Mouse (Mus musculus): ENCODE measurements around the gene Peg10. TPM values are rescaled to one million over a fixed set of nuclear protein-coding genes. Genes with fewer than 3 reads are reported as not detected.
"Not testable (repeated sequence)": the region's sequence is repeated elsewhere in the genome, so short reads cannot be mapped to it uniquely, and the experiment has no call there.

The Peg10 gene
- polyA plus RNA-seq, 1 experiment from 2014 or later, result 7.4 TPM

- H3K9me3 ChIP-seq (replicated peaks), result peaks cover 22% of the 10 kb centered on the region
- no peak overlapping the region for H3K4me2 ChIP-seq
- H3K9ac ChIP-seq, result no peak overlapping the region
- 94% methylated on average over 10 of the region's 10 CpGs for WGBS
- no peak overlapping the region for H3K4me3 ChIP-seq
- peaks cover 29% of the 10 kb centered on the region for H3K36me3 ChIP-seq (ENCODE audit: poor library complexity, severe bottlenecking)
- H3K27ac ChIP-seq, result no peak overlapping the region
- no peak for ATAC-seq
- H3K27me3 ChIP-seq, result no peaks in the 10 kb centered on the region
- H3K4me1 ChIP-seq, result no peaks in the 10 kb centered on the region
Measured at GRCm38 (mm10) chr6:4754286-4754685, 7.2 kb downstream of the Peg10 start.

- Histone ChIP-seq H3K27me3 (no peaks in the 10 kb centered on the region), H3K9me3 (replicated peaks) (peaks cover 22% of the 10 kb centered on the region), H3K4me1 (no peaks in the 10 kb centered on the region), H3K4me3 (no peak overlapping the region), H3K4me2 (no peak overlapping the region), H3K9ac (no peak overlapping the region), H3K27ac (no peak overlapping the region), H3K36me3 (ENCODE audit: poor library complexity, severe bottlenecking) (peaks cover 29% of the 10 kb centered on the region)
- no peak for ATAC-seq
- WGBS, result 98% methylated on average over 16 of the region's 16 CpGs
Measured at GRCm38 (mm10) chr6:4754886-4755285, 7.8 kb downstream of the Peg10 start.

GRCm38 (mm10) chr6:4761415-4762142 is 14.5 kb downstream of the Peg10 start:
- H3K36me3 ChIP-seq (ENCODE audit: poor library complexity, severe bottlenecking); ATAC-seq; H3K4me1 ChIP-seq; H3K4me2 ChIP-seq; H3K9me3 ChIP-seq (replicated peaks); H3K27me3 ChIP-seq; H3K27ac ChIP-seq; H3K4me3 ChIP-seq; H3K9ac ChIP-seq: not testable (repeated sequence)
- WGBS, result 43% methylated on average over 3 of the region's 3 CpGs

- no peak overlapping the region for H3K9ac ChIP-seq
- H3K4me2 ChIP-seq, result no peak overlapping the region
- no peak overlapping the region for H3K4me3 ChIP-seq
- no peaks in the 10 kb centered on the region for H3K4me1 ChIP-seq
- no peaks in the 10 kb centered on the region for H3K36me3 ChIP-seq (ENCODE audit: poor library complexity, severe bottlenecking)
- H3K27me3 ChIP-seq, result no peaks in the 10 kb centered on the region
- 42% methylated on average over 2 of the region's 2 CpGs for WGBS
- H3K9me3 ChIP-seq (replicated peaks), result no peaks in the 10 kb centered on the region
- no peak overlapping the region for H3K27ac ChIP-seq
- ATAC-seq, result peak; percentile 97
Measured at GRCm38 (mm10) chr6:4762252-4762651, 15.1 kb downstream of the Peg10 start.

- Histone ChIP-seq H3K27ac (no peak overlapping the region), H3K4me3 (no peak overlapping the region)
- 100% methylated on average over 1 of the region's 1 CpGs for WGBS
Measured at GRCm38 (mm10) chr6:4796281-4796680, 49.2 kb downstream of the Peg10 start.

GRCm38 (mm10) chr6:4797317-4797716 is 50.2 kb downstream of the Peg10 start:
- H3K9ac ChIP-seq; H3K4me2 ChIP-seq; H3K9me3 ChIP-seq (replicated peaks); H3K4me3 ChIP-seq; H3K27me3 ChIP-seq; H3K27ac ChIP-seq; H3K36me3 ChIP-seq (ENCODE audit: poor library complexity, severe bottlenecking); H3K4me1 ChIP-seq; ATAC-seq: not testable (repeated sequence)

More at GRCm38 (mm10) chr6:4796281-4796680, 49.2 kb downstream of the Peg10 start:
- H3K36me3 ChIP-seq (ENCODE audit: poor library complexity, severe bottlenecking), result no peaks in the 10 kb centered on the region
- no peak overlapping the region for H3K9ac ChIP-seq
- no peak overlapping the region for H3K4me2 ChIP-seq
- ATAC-seq, result no peak
- H3K4me1 ChIP-seq, result no peaks in the 10 kb centered on the region
- H3K27me3 ChIP-seq, result no peaks in the 10 kb centered on the region
- no peaks in the 10 kb centered on the region for H3K9me3 ChIP-seq (replicated peaks)

- H3K4me2 ChIP-seq, result no peak overlapping the region
- WGBS, result 72% methylated on average over 2 of the region's 2 CpGs
- no peaks in the 10 kb centered on the region for H3K36me3 ChIP-seq (ENCODE audit: poor library complexity, severe bottlenecking)
- H3K9ac ChIP-seq, result no peak overlapping the region
- H3K27me3 ChIP-seq, result no peaks in the 10 kb centered on the region
- no peak overlapping the region for H3K27ac ChIP-seq
- ATAC-seq, result no peak
- H3K4me3 ChIP-seq, result no peak overlapping the region
- H3K9me3 ChIP-seq (replicated peaks), result no peaks in the 10 kb centered on the region
- no peaks in the 10 kb centered on the region for H3K4me1 ChIP-seq
Measured at GRCm38 (mm10) chr6:4798382-4798781, 51.3 kb downstream of the Peg10 start.

GRCm38 (mm10) chr6:4799359-4799758 is 52.3 kb downstream of the Peg10 start:
- H3K9me3 ChIP-seq (replicated peaks), result no peaks in the 10 kb centered on the region
- H3K27ac ChIP-seq, result no peak overlapping the region
- H3K9ac ChIP-seq, result no peak overlapping the region
- whole genome bisulfite sequencing, result 68% methylated on average over 2 of the region's 2 CpGs
- no peaks in the 10 kb centered on the region for H3K27me3 ChIP-seq
- H3K36me3 ChIP-seq (ENCODE audit: poor library complexity, severe bottlenecking), result no peaks in the 10 kb centered on the region
- ATAC-seq, result no peak
- no peaks in the 10 kb centered on the region for H3K4me1 ChIP-seq
- H3K4me3 ChIP-seq, result no peak overlapping the region
- no peak overlapping the region for H3K4me2 ChIP-seq

GRCm38 (mm10) chr6:4806981-4807380 is 59.9 kb downstream of the Peg10 start:
- 81% methylated on average over 12 of the region's 12 CpGs for WGBS
- H3K27ac ChIP-seq, result no peak overlapping the region
- H3K9ac ChIP-seq, result no peak overlapping the region

More at GRCm38 (mm10) chr6:4806981-4807380, 59.9 kb downstream of the Peg10 start:
- Histone ChIP-seq H3K4me1 (no peaks in the 10 kb centered on the region), H3K4me3 (no peak overlapping the region), H3K27me3 (no peaks in the 10 kb centered on the region), H3K9me3 (replicated peaks) (no peaks in the 10 kb centered on the region), H3K4me2 (no peak overlapping the region), H3K36me3 (ENCODE audit: poor library complexity, severe bottlenecking) (no peaks in the 10 kb centered on the region)
- no peak for ATAC-seq

Other genes with a start within 250 kb of the Peg10 start
- 29.8 and 31.4 TPM in 2 replicates for gene Col1a2, start 242.5 kb upstream of the Peg10 start, polyA plus RNA-seq (2015; fragmentation: Nextera tagmentation; extraction: Ambion mirVana)
- gene Casd1, start 146.5 kb upstream of the Peg10 start, polyA plus RNA-seq (2015; fragmentation: Nextera tagmentation; extraction: Ambion mirVana), result 31.9 and 32.4 TPM in 2 replicates
- 51.3 and 56.4 TPM in 2 replicates for gene Sgce, start 99 bp upstream of the Peg10 start, polyA plus RNA-seq (2015; fragmentation: Nextera tagmentation; extraction: Ambion mirVana)
- 32.2 and 36.0 TPM in 2 replicates for gene Ppp1r9a, start 155.6 kb downstream of the Peg10 start, polyA plus RNA-seq (2015; fragmentation: Nextera tagmentation; extraction: Ambion mirVana)